Mouse (Mus musculus): ENCODE measurements around the gene Clock. TPM values are rescaled to one million over a fixed set of nuclear protein-coding genes. Genes with fewer than 3 reads are reported as not detected.

Gene Clock
- polyA plus RNA-seq (2012; rRNA removed): 25.3 and 27.1 TPM in 2 replicates

DNA sequence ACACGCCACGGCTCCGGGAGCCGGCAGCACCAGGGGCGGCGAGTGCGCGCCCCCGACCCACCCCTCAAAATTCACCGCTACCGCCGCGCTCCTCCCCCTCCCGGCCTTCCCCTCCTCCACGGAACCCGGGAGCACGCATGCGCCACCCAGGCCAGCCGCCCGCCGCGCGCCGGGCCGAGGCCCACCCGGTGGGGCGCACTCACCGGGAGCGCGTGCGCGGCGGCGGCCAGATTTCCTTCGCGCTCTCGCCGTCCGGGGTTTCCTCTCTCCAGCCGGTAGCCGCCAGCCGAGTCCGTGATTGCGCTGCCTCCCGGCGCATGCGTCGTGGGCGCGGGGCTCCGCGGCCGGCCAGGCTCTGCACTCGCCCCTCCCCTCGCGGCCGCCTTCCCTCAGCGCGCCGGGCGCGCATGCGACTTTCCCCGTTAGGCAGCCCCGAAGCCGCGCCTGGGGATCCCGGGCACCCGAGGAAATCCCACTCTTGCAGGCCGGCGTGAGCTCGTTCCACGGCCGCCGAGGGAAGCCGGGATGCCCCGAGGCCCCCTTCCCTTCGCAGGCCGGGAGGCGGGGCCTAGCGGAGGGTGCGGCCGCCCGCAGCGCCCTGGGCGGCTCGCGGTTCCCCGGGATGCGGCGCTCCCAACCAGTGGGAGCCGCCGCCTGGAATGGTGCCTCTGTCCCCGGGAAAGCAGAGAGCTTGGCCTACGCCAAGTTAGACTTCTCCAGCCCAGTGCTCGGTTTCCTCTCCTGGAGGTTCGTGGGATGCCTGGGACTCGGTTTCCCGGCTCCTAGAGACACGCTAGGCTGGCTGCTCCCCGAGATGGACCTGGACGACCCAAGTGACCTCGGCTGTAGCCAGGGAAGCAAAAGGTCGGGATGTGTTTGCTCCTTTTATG, at the start of gene Clock:
Gene Clock, minus strand, starts transcription at position 341 of the 890 bp plus-strand sequence.
- H3K27me3 ChIP-seq (ENCODE audit: control insufficient read depth, insufficient read depth, low read length): no peaks in the 10 kb centered on the region
- peak; percentile 92 to 95 for DNase-seq
- H3K27ac ChIP-seq (ENCODE audit: insufficient read depth, low read length): peak within 1 kb of the TSS; percentile 53
- TF ChIP-seq CTCF (IDR thresholded peaks at IDR 0.05; ENCODE audit: borderline replicate concordance, insufficient read depth, low read depth, low read length) (no peak), POLR2A (IDR thresholded peaks at IDR 0.05; ENCODE audit: borderline replicate concordance, insufficient read depth, low read length) (peak; percentile 51; the same call in 1 of the 2 replicates)
- H3K4me3 ChIP-seq (replicated peaks; ENCODE audit: insufficient read depth, low read depth, low read length): peak within 1 kb of the TSS; percentile 85
- WGBS: 1% methylated on average over 99 of the region's 104 CpGs
- H3K4me1 ChIP-seq (ENCODE audit: control insufficient read depth, insufficient read depth, low read length): peaks cover 2% of the 10 kb centered on the region; the same call in 1 of the 2 replicates

DNA sequence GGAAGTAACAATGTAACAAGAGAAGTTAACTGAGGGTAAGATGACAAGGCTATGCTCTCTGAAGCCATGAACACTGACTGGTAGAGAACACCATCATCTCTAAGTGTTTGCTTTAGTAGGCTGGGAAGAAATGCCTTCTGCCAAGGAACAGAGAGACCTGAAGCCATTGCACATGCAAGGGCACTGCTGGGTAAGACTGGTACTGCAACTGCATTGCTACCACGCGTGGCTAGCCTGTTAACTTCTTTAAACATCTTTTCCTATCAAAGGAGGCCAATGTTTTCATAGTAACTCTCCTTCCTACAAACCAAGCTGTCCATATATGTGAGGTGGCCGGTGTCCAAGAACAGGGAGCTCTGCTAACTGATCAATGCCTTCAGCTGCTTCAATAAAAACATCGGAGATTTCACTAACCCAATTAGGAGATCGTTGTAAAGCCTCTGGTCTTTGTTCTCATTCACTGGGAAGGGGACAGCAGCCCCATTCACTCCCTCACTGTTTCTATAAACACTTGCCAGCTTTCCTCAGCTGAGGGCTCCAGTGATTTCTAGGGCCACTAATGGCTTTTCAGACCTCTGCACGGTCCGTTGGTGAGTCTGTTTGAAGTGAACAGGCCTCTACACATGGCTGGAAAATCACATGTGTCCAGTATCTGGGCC, 47.5 kb upstream of the Clock start:
- 52% methylated on average over 7 of the region's 7 CpGs for WGBS
- TF ChIP-seq CTCF (IDR thresholded peaks at IDR 0.05; ENCODE audit: borderline replicate concordance, insufficient read depth, low read depth, low read length): no peak
- no peaks in the 10 kb centered on the region for H3K27me3 ChIP-seq (ENCODE audit: control insufficient read depth, insufficient read depth, low read length)
- no peaks in the 10 kb centered on the region for H3K4me1 ChIP-seq (ENCODE audit: control insufficient read depth, insufficient read depth, low read length)
- H3K4me3 ChIP-seq (replicated peaks; ENCODE audit: insufficient read depth, low read depth, low read length): no peak overlapping the region
- H3K27ac ChIP-seq (ENCODE audit: insufficient read depth, low read length): no peak overlapping the region
- DNase-seq: no peak

DNA sequence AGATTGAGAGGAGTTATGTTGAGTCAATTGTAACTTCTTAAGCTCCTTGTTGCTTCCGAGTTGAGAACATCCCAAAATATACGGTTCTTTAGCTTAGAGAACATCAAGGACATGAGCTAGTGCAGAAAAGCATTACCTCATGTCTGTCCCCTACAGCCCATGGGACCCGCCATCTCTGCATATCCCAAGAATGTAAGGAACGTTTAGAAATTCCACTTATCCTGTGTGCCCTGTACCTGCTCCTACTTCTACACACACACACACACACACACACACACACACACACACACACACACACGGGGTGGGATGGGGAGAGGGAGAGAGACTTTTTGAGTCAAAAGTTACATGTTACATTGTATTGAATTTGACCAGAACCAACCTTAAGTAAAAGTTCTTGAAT, 46.9 kb upstream of the Clock start:
- no peak for DNase-seq
- WGBS: 89% methylated on average over 5 of the region's 5 CpGs
- H3K27ac ChIP-seq (ENCODE audit: insufficient read depth, low read length): no peak overlapping the region
- TF ChIP-seq CTCF (IDR thresholded peaks at IDR 0.05; ENCODE audit: borderline replicate concordance, insufficient read depth, low read depth, low read length) (no peak), POLR2A (IDR thresholded peaks at IDR 0.05; ENCODE audit: borderline replicate concordance, insufficient read depth, low read length) (no peak)
- no peaks in the 10 kb centered on the region for H3K27me3 ChIP-seq (ENCODE audit: control insufficient read depth, insufficient read depth, low read length)
- no peak overlapping the region for H3K4me3 ChIP-seq (replicated peaks; ENCODE audit: insufficient read depth, low read depth, low read length)
- H3K4me1 ChIP-seq (ENCODE audit: control insufficient read depth, insufficient read depth, low read length): no peaks in the 10 kb centered on the region

DNA sequence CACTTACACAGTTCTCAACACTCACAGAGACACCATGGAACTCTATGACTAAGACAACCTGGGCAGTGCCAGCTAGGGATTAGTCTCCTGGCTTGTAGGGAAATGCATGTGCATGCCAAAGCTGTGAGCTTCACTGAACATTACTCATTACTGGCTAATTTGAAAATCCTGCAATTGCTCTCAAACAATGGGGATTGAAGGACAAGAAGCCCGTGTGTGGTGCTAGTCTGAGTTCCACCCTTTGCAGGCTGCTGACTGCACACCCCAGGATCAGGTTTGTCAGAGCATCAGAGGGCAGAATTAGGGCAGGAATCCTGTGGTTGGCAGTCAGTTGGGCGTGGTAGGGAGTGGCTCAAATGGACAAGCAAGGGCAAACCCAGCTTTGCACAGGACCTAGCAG, 41.5 kb upstream of the Clock start:
- Histone ChIP-seq H3K27me3 (ENCODE audit: control insufficient read depth, insufficient read depth, low read length) (no peaks in the 10 kb centered on the region), H3K4me3 (replicated peaks; ENCODE audit: insufficient read depth, low read depth, low read length) (no peak overlapping the region), H3K27ac (ENCODE audit: insufficient read depth, low read length) (no peak overlapping the region), H3K4me1 (ENCODE audit: control insufficient read depth, insufficient read depth, low read length) (no peaks in the 10 kb centered on the region)
- TF ChIP-seq POLR2A (IDR thresholded peaks at IDR 0.05; ENCODE audit: borderline replicate concordance, insufficient read depth, low read length) (no peak), CTCF (IDR thresholded peaks at IDR 0.05; ENCODE audit: borderline replicate concordance, insufficient read depth, low read depth, low read length) (no peak)
- WGBS: 26% methylated on average over 2 of the region's 2 CpGs
- DNase-seq: peak in 1 of 2 experiments; percentile 45

DNA sequence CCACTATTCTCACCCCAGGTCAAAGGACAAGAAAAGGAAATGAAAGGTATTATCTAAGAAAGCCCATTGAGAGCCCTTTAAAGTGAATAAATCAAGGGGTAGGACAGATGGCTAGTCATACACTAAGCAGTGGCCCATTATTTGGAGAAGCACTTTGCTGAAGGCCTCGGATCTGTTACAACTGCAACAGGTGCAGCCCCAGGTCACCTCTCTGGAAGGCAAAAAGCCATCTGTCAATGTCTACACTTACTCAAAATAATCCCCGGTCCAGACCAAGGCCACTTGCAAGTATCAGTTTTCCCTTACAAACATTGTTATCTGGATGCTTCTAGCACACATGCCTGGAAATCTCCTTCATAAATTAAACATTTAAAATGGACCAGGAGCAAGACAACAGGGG, 36.3 kb upstream of the Clock start:
- H3K27ac ChIP-seq (ENCODE audit: insufficient read depth, low read length): no peak overlapping the region
- WGBS: 48% methylated on average over 2 of the region's 2 CpGs
- H3K27me3 ChIP-seq (ENCODE audit: control insufficient read depth, insufficient read depth, low read length): no peaks in the 10 kb centered on the region
- H3K4me3 ChIP-seq (replicated peaks; ENCODE audit: insufficient read depth, low read depth, low read length): no peak overlapping the region
- no peak for DNase-seq
- no peaks in the 10 kb centered on the region for H3K4me1 ChIP-seq (ENCODE audit: control insufficient read depth, insufficient read depth, low read length)
- TF ChIP-seq CTCF (IDR thresholded peaks at IDR 0.05; ENCODE audit: borderline replicate concordance, insufficient read depth, low read depth, low read length): no peak
- no peak for TF ChIP-seq POLR2A (IDR thresholded peaks at IDR 0.05; ENCODE audit: borderline replicate concordance, insufficient read depth, low read length)

DNA sequence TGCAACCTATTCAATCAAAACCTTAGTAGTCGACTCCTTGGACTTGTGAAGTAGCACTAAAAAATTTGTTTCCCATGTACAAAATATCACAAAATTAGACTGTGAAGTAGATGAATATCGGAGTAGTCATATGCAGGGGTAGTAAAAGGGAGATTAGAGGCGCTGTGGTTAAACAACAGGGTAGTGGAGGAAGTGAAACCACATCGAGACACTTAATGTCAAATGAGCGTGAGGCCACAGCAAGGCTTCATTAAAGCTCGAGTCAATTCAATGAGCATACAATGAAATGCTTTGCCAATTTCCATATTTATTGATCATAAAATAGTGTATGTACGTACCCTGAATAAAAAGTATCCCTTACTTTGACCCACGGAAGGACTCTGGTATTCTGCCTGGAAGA, 32.5 kb upstream of the Clock start:
- H3K4me1 ChIP-seq (ENCODE audit: control insufficient read depth, insufficient read depth, low read length): no peaks in the 10 kb centered on the region
- H3K27ac ChIP-seq (ENCODE audit: insufficient read depth, low read length): no peak overlapping the region
- 81% methylated on average over 8 of the region's 8 CpGs for WGBS
- no peak for TF ChIP-seq POLR2A (IDR thresholded peaks at IDR 0.05; ENCODE audit: borderline replicate concordance, insufficient read depth, low read length)
- no peak for TF ChIP-seq CTCF (IDR thresholded peaks at IDR 0.05; ENCODE audit: borderline replicate concordance, insufficient read depth, low read depth, low read length)
- DNase-seq: no peak
- no peak overlapping the region for H3K4me3 ChIP-seq (replicated peaks; ENCODE audit: insufficient read depth, low read depth, low read length)
- no peaks in the 10 kb centered on the region for H3K27me3 ChIP-seq (ENCODE audit: control insufficient read depth, insufficient read depth, low read length)

DNA sequence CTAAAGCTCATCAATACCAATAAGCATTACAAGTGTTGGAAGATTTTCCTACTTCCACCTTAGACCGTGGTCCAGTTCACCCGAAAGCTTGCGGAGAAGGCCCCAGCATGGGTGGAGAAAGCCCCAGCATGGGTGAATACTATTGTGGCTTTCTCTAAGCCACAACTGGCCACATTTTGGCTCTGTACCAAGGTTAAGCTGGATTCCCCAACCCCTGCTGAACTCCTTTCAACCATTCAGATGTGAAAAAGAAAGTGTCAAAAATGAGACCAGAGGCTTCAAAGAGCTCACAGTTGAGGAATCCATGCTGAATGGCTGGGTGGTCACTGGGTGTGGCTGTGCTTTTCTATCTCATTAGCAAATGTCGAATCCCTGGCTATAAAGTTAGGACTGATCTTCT, 29.2 kb upstream of the Clock start:
- TF ChIP-seq CTCF (IDR thresholded peaks at IDR 0.05; ENCODE audit: borderline replicate concordance, insufficient read depth, low read depth, low read length) (no peak), POLR2A (IDR thresholded peaks at IDR 0.05; ENCODE audit: borderline replicate concordance, insufficient read depth, low read length) (no peak)
- WGBS: 54% methylated on average over 4 of the region's 4 CpGs
- H3K4me3 ChIP-seq (replicated peaks; ENCODE audit: insufficient read depth, low read depth, low read length): no peak overlapping the region
- H3K4me1 ChIP-seq (ENCODE audit: control insufficient read depth, insufficient read depth, low read length): no peaks in the 10 kb centered on the region
- H3K27ac ChIP-seq (ENCODE audit: insufficient read depth, low read length): no peak overlapping the region
- no peaks in the 10 kb centered on the region for H3K27me3 ChIP-seq (ENCODE audit: control insufficient read depth, insufficient read depth, low read length)
- DNase-seq: no peak

DNA sequence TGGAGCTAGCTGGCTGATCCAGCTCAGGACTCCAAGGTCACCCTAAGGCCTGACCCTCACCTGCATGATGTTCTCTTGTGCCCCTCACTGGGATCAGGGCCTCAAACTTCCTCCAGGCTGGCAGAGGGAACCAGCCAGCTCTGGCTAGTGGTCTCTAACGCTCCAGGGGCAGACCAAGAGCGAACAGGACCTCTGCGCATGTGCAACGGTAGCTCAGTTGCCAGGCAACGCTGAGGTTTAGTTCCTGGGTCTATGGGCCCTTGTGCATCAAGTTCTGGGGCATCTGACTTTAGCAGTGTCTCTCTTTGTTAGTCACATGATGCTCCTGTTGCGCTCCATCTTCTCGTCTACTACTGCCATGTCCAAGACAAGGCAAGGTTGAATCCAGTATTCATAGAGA, 26.4 kb upstream of the Clock start, which contains the start of gene Pdcl2:
Gene Pdcl2, minus strand, starts transcription at position 204 of the 400 bp plus-strand sequence.
- H3K4me3 ChIP-seq (replicated peaks; ENCODE audit: insufficient read depth, low read depth, low read length): no peak within 1 kb of the TSS
- no peak for DNase-seq
- 80% methylated on average over 7 of the region's 7 CpGs for WGBS
- TF ChIP-seq CTCF (IDR thresholded peaks at IDR 0.05; ENCODE audit: borderline replicate concordance, insufficient read depth, low read depth, low read length) (no peak), POLR2A (IDR thresholded peaks at IDR 0.05; ENCODE audit: borderline replicate concordance, insufficient read depth, low read length) (no peak)
- H3K4me1 ChIP-seq (ENCODE audit: control insufficient read depth, insufficient read depth, low read length): no peaks in the 10 kb centered on the region
- no peak within 1 kb of the TSS for H3K27ac ChIP-seq (ENCODE audit: insufficient read depth, low read length)
- H3K27me3 ChIP-seq (ENCODE audit: control insufficient read depth, insufficient read depth, low read length): no peaks in the 10 kb centered on the region
